Mouse (Mus musculus): ENCODE results near the gene Zfp553. TPM values are rescaled to one million over a fixed set of nuclear protein-coding genes. Genes with fewer than 3 reads are reported as not detected.

Zfp553 gene
- polyA plus RNA-seq, 1 experiment from 2014 or later = 14.0 TPM

- Histone ChIP-seq H3K4me1 (ENCODE audit: control insufficient read depth, insufficient read depth, low read length) (no peaks in the 10 kb centered on the region), H3K36me3 (ENCODE audit: control insufficient read depth, insufficient read depth, low read length) (no peaks in the 10 kb centered on the region), H3K9me3 (ENCODE audit: control insufficient read depth, low read length) (no peaks in the 10 kb centered on the region), H3K27ac (replicated peaks; ENCODE audit: low read depth, low read length) (no peak overlapping the region), H3K4me2 (ENCODE audit: low read depth, low read length) (peak overlapping the region; percentile 58), H3K4me3 (ENCODE audit: low read depth, low read length) (peak overlapping the region; percentile 32), H3K9ac (ENCODE audit: low read depth, low read length) (peak overlapping the region; percentile 51), H3K27me3 (replicated peaks; ENCODE audit: control insufficient read depth, insufficient read depth, low read length) (no peaks in the 10 kb centered on the region)
- WGBS = 28% methylated on average over 26 of the region's 33 CpGs
- ATAC-seq (ENCODE audit: low read depth) = peak; percentile 23
- peak; percentile 83 for DNase-seq (ENCODE audit: low spot score)
These were observed 17.6 kb upstream of the Zfp553 start for GRCm38 (mm10) chr7:127214981-127215871.

- Histone ChIP-seq H3K9me3 (ENCODE audit: control insufficient read depth, low read length) (no peaks in the 10 kb centered on the region), H3K36me3 (ENCODE audit: control insufficient read depth, insufficient read depth, low read length) (no peaks in the 10 kb centered on the region), H3K4me1 (ENCODE audit: control insufficient read depth, insufficient read depth, low read length) (no peaks in the 10 kb centered on the region), H3K27me3 (replicated peaks; ENCODE audit: control insufficient read depth, insufficient read depth, low read length) (no peaks in the 10 kb centered on the region), H3K4me3 (ENCODE audit: low read depth, low read length) (no peak overlapping the region), H3K27ac (replicated peaks; ENCODE audit: low read depth, low read length) (no peak overlapping the region), H3K9ac (ENCODE audit: low read depth, low read length) (no peak overlapping the region), H3K4me2 (ENCODE audit: low read depth, low read length) (no peak overlapping the region)
- DNase-seq (ENCODE audit: low spot score) = no peak
- WGBS = 94% methylated on average over 4 of the region's 5 CpGs
- no peak for ATAC-seq (ENCODE audit: low read depth)
These were observed 16.6 kb upstream of the Zfp553 start for GRCm38 (mm10) chr7:127216307-127216706.

- ATAC-seq (ENCODE audit: low read depth) (no peak), DNase-seq (ENCODE audit: low spot score) (no peak)
- H3K9me3 ChIP-seq (ENCODE audit: control insufficient read depth, low read length) = no peaks in the 10 kb centered on the region
- H3K36me3 ChIP-seq (ENCODE audit: control insufficient read depth, insufficient read depth, low read length) = no peaks in the 10 kb centered on the region
- H3K9ac ChIP-seq (ENCODE audit: low read depth, low read length) = no peak overlapping the region
- no peak overlapping the region for H3K4me2 ChIP-seq (ENCODE audit: low read depth, low read length)
- H3K4me1 ChIP-seq (ENCODE audit: control insufficient read depth, insufficient read depth, low read length) = no peaks in the 10 kb centered on the region
- H3K27me3 ChIP-seq (replicated peaks; ENCODE audit: control insufficient read depth, insufficient read depth, low read length) = no peaks in the 10 kb centered on the region
- no peak overlapping the region for H3K4me3 ChIP-seq (ENCODE audit: low read depth, low read length)
- WGBS = 83% methylated on average over 6 of the region's 6 CpGs
- H3K27ac ChIP-seq (replicated peaks; ENCODE audit: low read depth, low read length) = no peak overlapping the region
These were observed 15.4 kb upstream of the Zfp553 start for GRCm38 (mm10) chr7:127217475-127217874.

DNA sequence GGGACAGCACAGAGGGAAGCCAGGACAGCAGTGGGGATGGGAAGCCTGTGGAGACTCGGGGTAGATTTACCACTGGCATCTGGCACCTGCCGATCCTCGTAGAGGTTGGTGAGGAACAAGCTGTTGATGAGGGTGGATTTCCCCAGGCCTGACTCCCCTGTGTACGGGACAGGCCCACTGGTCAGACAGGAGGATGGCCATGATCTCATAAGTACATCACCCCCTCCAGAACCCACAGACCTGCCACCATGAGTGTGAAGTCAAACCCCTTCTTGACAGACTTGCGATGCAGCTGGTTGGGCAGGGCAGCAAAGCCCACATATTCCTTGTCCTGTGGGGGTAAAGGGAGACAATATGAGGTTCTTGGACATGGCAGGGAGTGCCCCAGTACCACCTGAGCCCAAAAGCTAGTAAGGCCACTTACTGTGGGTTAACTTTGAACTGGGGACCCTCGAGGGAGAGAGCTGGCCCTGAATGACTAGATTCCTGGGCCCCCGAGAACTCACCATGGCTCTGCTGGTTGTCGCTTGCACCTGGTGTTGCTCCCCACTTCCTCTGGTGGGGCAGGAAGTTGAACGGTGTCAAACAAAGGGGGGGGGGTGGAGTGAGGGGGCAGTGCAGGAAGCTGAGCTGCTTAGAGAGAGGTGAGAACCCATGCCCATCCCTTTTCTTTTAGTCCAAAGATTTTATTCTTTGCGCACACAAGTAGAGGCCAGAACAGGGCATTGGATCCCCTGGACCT lies 14.8 kb upstream of the Zfp553 start:
- no peaks in the 10 kb centered on the region for H3K9me3 ChIP-seq (ENCODE audit: control insufficient read depth, low read length)
- H3K4me1 ChIP-seq (ENCODE audit: control insufficient read depth, insufficient read depth, low read length) = no peaks in the 10 kb centered on the region
- no peak overlapping the region for H3K4me3 ChIP-seq (ENCODE audit: low read depth, low read length)
- H3K4me2 ChIP-seq (ENCODE audit: low read depth, low read length) = no peak overlapping the region
- no peak overlapping the region for H3K27ac ChIP-seq (replicated peaks; ENCODE audit: low read depth, low read length)
- 77% methylated on average over 9 of the region's 10 CpGs for WGBS
- ATAC-seq (ENCODE audit: low read depth) = no peak
- no peaks in the 10 kb centered on the region for H3K36me3 ChIP-seq (ENCODE audit: control insufficient read depth, insufficient read depth, low read length)
- no peaks in the 10 kb centered on the region for H3K27me3 ChIP-seq (replicated peaks; ENCODE audit: control insufficient read depth, insufficient read depth, low read length)
- no peak overlapping the region for H3K9ac ChIP-seq (ENCODE audit: low read depth, low read length)
- DNase-seq (ENCODE audit: low spot score) = no peak

GRCm38 (mm10) chr7:127218670-127219069 lies 14.2 kb upstream of the Zfp553 start:
- no peak overlapping the region for H3K27ac ChIP-seq (replicated peaks; ENCODE audit: low read depth, low read length)
- H3K4me3 ChIP-seq (ENCODE audit: low read depth, low read length) = no peak overlapping the region
- H3K9me3 ChIP-seq (ENCODE audit: control insufficient read depth, low read length) = no peaks in the 10 kb centered on the region
- H3K9ac ChIP-seq (ENCODE audit: low read depth, low read length) = no peak overlapping the region
- H3K4me1 ChIP-seq (ENCODE audit: control insufficient read depth, insufficient read depth, low read length) = no peaks in the 10 kb centered on the region
- H3K36me3 ChIP-seq (ENCODE audit: control insufficient read depth, insufficient read depth, low read length) = no peaks in the 10 kb centered on the region
- H3K27me3 ChIP-seq (replicated peaks; ENCODE audit: control insufficient read depth, insufficient read depth, low read length) = no peaks in the 10 kb centered on the region
- 88% methylated on average over 4 of the region's 4 CpGs for WGBS
- no peak overlapping the region for H3K4me2 ChIP-seq (ENCODE audit: low read depth, low read length)
- ATAC-seq (ENCODE audit: low read depth) (no peak), DNase-seq (ENCODE audit: low spot score) (no peak)

GRCm38 (mm10) chr7:127220440-127220839 lies 12.4 kb upstream of the Zfp553 start:
- Histone ChIP-seq H3K27me3 (replicated peaks; ENCODE audit: control insufficient read depth, insufficient read depth, low read length) (no peaks in the 10 kb centered on the region), H3K9ac (ENCODE audit: low read depth, low read length) (no peak overlapping the region), H3K27ac (replicated peaks; ENCODE audit: low read depth, low read length) (no peak overlapping the region), H3K4me1 (ENCODE audit: control insufficient read depth, insufficient read depth, low read length) (no peaks in the 10 kb centered on the region), H3K9me3 (ENCODE audit: control insufficient read depth, low read length) (no peaks in the 10 kb centered on the region), H3K4me2 (ENCODE audit: low read depth, low read length) (no peak overlapping the region), H3K4me3 (ENCODE audit: low read depth, low read length) (no peak overlapping the region), H3K36me3 (ENCODE audit: control insufficient read depth, insufficient read depth, low read length) (no peaks in the 10 kb centered on the region)
- WGBS = 79% methylated on average over 6 of the region's 6 CpGs
- ATAC-seq (ENCODE audit: low read depth) = no peak
- DNase-seq (ENCODE audit: low spot score) = no peak

DNA sequence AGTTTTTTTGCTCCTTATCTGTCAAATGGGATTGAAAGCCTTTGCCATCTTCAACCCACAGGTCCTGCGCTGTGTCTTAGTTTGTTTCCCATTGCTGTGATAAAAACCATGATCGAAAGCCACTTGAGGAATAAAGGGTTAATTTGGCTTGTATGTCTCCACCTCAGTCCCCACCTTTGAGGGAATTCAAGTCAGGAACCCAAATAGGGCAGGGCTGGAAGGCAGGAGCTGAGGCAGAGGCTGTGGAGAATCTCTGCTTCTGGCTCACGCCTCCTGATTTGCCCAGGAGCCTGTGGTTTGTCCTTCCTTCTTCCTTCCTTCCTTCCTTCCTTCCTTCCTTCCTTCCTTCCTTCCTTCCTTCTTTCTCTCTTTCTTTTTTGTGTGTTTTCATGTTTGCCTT lies 9.8 kb upstream of the Zfp553 start:
- Histone ChIP-seq H3K9ac (ENCODE audit: low read depth, low read length) (no peak overlapping the region), H3K27me3 (replicated peaks; ENCODE audit: control insufficient read depth, insufficient read depth, low read length) (no peaks in the 10 kb centered on the region), H3K36me3 (ENCODE audit: control insufficient read depth, insufficient read depth, low read length) (no peaks in the 10 kb centered on the region), H3K4me2 (ENCODE audit: low read depth, low read length) (no peak overlapping the region), H3K9me3 (ENCODE audit: control insufficient read depth, low read length) (no peaks in the 10 kb centered on the region), H3K4me1 (ENCODE audit: control insufficient read depth, insufficient read depth, low read length) (no peaks in the 10 kb centered on the region), H3K4me3 (ENCODE audit: low read depth, low read length) (no peak overlapping the region), H3K27ac (replicated peaks; ENCODE audit: low read depth, low read length) (no peak overlapping the region)
- no peak for DNase-seq (ENCODE audit: low spot score)
- 86% methylated on average over 3 of the region's 3 CpGs for WGBS
- no peak for ATAC-seq (ENCODE audit: low read depth)

- Histone ChIP-seq H3K9me3 (ENCODE audit: control insufficient read depth, low read length) (no peaks in the 10 kb centered on the region), H3K27me3 (replicated peaks; ENCODE audit: control insufficient read depth, insufficient read depth, low read length) (no peaks in the 10 kb centered on the region), H3K9ac (ENCODE audit: low read depth, low read length) (no peak overlapping the region), H3K4me1 (ENCODE audit: control insufficient read depth, insufficient read depth, low read length) (no peaks in the 10 kb centered on the region), H3K4me2 (ENCODE audit: low read depth, low read length) (no peak overlapping the region), H3K27ac (replicated peaks; ENCODE audit: low read depth, low read length) (no peak overlapping the region), H3K4me3 (ENCODE audit: low read depth, low read length) (no peak overlapping the region), H3K36me3 (ENCODE audit: control insufficient read depth, insufficient read depth, low read length) (no peaks in the 10 kb centered on the region)
- ATAC-seq (ENCODE audit: low read depth) (no peak), DNase-seq (ENCODE audit: low spot score) (no peak)
- WGBS = 81% methylated on average over 6 of the region's 6 CpGs
These were observed 9.1 kb upstream of the Zfp553 start for GRCm38 (mm10) chr7:127223515-127224478.

Data from embryonic facial prominence, embryonic 14.5 days (tissue).